Mouse (Mus musculus) liver, embryonic 14.5 days (tissue): ENCODE measurements at regions not wholly inside any gene's neighbourhood (a gene's known extent, or its start where the extent isn't known, plus 50 kb on each side); places are given as distances from the start of the nearest gene placed in this dataset.

Experiments used
- ATAC-seq: fragments of 200-750 bp; cut with Nextera tagmentation; 2 replicates; pipeline ENCODE4 v1.8.0; 2017; ENCODE audit warnings: moderate number of reproducible peaks, mild to moderate bottlenecking, moderate library complexity; ENCODE audit not compliant: insufficient read depth
- DNase-seq, 3 experiments: peaks; one replicate each; pipeline ENCODE4 v3.0.0-alpha.2; 2012 to 2013; ENCODE audit warnings: low read depth in 3 of 3, low spot score in 3 of 3
- H3K27ac ChIP-seq: fragments of 300-500 bp; sonication (generic); 2 replicates; pipeline ENCODE4 v1.5.1; 2014; ENCODE audit warnings: moderate library complexity, mild to moderate bottlenecking, control low read depth, inconsistent platforms
- H3K27me3 ChIP-seq: fragments of 300-500 bp; sonication (generic); 2 replicates; pipeline ENCODE4 v1.6.1; 2014; ENCODE audit warnings: mild to moderate bottlenecking, low read length, moderate library complexity; ENCODE audit not compliant: control insufficient read depth, insufficient read depth
- H3K36me3 ChIP-seq: fragments of 300-500 bp; sonication (generic); replicated peaks from 2 replicates; pipeline ENCODE4 v1.6.1; 2014; ENCODE audit warnings: low read depth; ENCODE audit not compliant: control insufficient read depth, insufficient read depth
- H3K4me1 ChIP-seq, 2 experiments: fragments of 200-500 bp in 1 of 2; fragments of 300-500 bp in 1 of 2; sonication (generic) in 1 of 2; replicated peaks; 2 replicates each; pipeline ENCODE4 v1.6.1; 2012 to 2014; ENCODE audit warnings: antibody characterized with exemption in 1 of 2, inconsistent platforms in 1 of 2, low read length in 1 of 2; ENCODE audit not compliant: control insufficient read depth in 2 of 2, insufficient read depth in 2 of 2
- H3K4me2 ChIP-seq: fragments of 300-500 bp; sonication (generic); 2 replicates; pipeline ENCODE4 v1.6.1; 2014; ENCODE audit warnings: low read depth, mild to moderate bottlenecking, control low read depth, moderate library complexity
- H3K4me3 ChIP-seq, 2 experiments: fragments of 200-500 bp in 1 of 2; fragments of 300-500 bp in 1 of 2; sonication (generic) in 1 of 2; 2 replicates each; pipeline ENCODE4 v1.5.1; 2012 to 2014; ENCODE audit warnings: low read depth in 2 of 2, low read length in 2 of 2, mild to moderate bottlenecking in 2 of 2, control low read depth in 1 of 2, inconsistent platforms in 1 of 2, moderate library complexity in 1 of 2; ENCODE audit not compliant: insufficient read depth in 1 of 2
- H3K9ac ChIP-seq: fragments of 300-500 bp; sonication (generic); replicated peaks from 2 replicates; pipeline ENCODE4 v1.6.1; 2014; ENCODE audit warnings: mild to moderate bottlenecking, control low read depth, moderate library complexity
- H3K9me3 ChIP-seq: fragments of 300-500 bp; sonication (generic); 2 replicates; pipeline ENCODE4 v1.6.1; 2016; ENCODE audit warnings: low read length, mixed read lengths; ENCODE audit not compliant: control insufficient read depth
- CTCF ChIP-seq: IDR thresholded peaks from 2 replicates; pipeline ENCODE4 v1.5.1; 2016; ENCODE audit warnings: antibody characterized with exemption, low read depth, control low read depth
- EP300 ChIP-seq: IDR thresholded peaks from 2 replicates; pipeline ENCODE4 v1.6.1; 2016; ENCODE audit warnings: antibody characterized with exemption, low read depth
- WGBS: fragments of 180-500 bp; shearing (Covaris S2); extraction: QIAGEN DNeasy Blood & Tissue Kit; methylation state at CpG from one replicate; pipeline ENCODE4 v1.1.7; 2014; ENCODE audit not compliant: insufficient replicate concordance; 5-methylcytosine and 5-hydroxymethylcytosine counted together

GRCm38 (mm10) chr11:65469762-65470741 is 200.3 kb upstream of the Myocd start:
- Histone ChIP-seq H3K9ac (no peak overlapping the region), H3K4me3 (no peak overlapping the region), H3K4me1 (no peaks in the 10 kb centered on the region), H3K36me3 (no peaks in the 10 kb centered on the region), H3K27ac (no peak overlapping the region), H3K9me3 (no peaks in the 10 kb centered on the region), H3K27me3 (no peaks in the 10 kb centered on the region), H3K4me2 (no peak overlapping the region)
- 61% methylated on average over 9 of the region's 9 CpGs for WGBS
- no peak for TF ChIP-seq EP300
- TF ChIP-seq CTCF: no peak
- DNase-seq (no peak), ATAC-seq (no peak)

GRCm38 (mm10) chr11:65461044-65461443 is 191.3 kb upstream of the Myocd start:
- 50% methylated on average over 4 of the region's 4 CpGs for WGBS
- no peak for DNase-seq
- no peaks in the 10 kb centered on the region for H3K36me3 ChIP-seq
- ATAC-seq: no peak
- H3K4me3 ChIP-seq: no peak overlapping the region
- no peaks in the 10 kb centered on the region for H3K4me1 ChIP-seq
- no peaks in the 10 kb centered on the region for H3K27me3 ChIP-seq
- no peak for TF ChIP-seq CTCF
- no peak for TF ChIP-seq EP300
- H3K9me3 ChIP-seq: no peaks in the 10 kb centered on the region
- no peak overlapping the region for H3K4me2 ChIP-seq
- H3K9ac ChIP-seq: no peak overlapping the region
- H3K27ac ChIP-seq: no peak overlapping the region

- 48% methylated on average over 3 of the region's 3 CpGs for WGBS
- TF ChIP-seq EP300: no peak
- TF ChIP-seq CTCF: no peak
- Histone ChIP-seq H3K4me3 (no peak overlapping the region), H3K36me3 (no peaks in the 10 kb centered on the region), H3K27ac (no peak overlapping the region), H3K4me2 (no peak overlapping the region), H3K27me3 (no peaks in the 10 kb centered on the region), H3K9ac (no peak overlapping the region), H3K4me1 (no peaks in the 10 kb centered on the region), H3K9me3 (no peaks in the 10 kb centered on the region)
- no peak for DNase-seq
- ATAC-seq: no peak
These were observed 178.6 kb upstream of the Myocd start for GRCm38 (mm10) chr11:65448436-65448835.

- ATAC-seq: no peak
- Histone ChIP-seq H3K4me2 (no peak overlapping the region), H3K36me3 (no peaks in the 10 kb centered on the region), H3K27me3 (no peaks in the 10 kb centered on the region), H3K4me1 (no peaks in the 10 kb centered on the region), H3K9me3 (no peaks in the 10 kb centered on the region), H3K9ac (no peak overlapping the region), H3K27ac (no peak overlapping the region), H3K4me3 (no peak overlapping the region)
- 67% methylated on average over 11 of the region's 11 CpGs for WGBS
- TF ChIP-seq CTCF (no peak), EP300 (no peak)
- no peak for DNase-seq
These were observed 173.8 kb upstream of the Myocd start for GRCm38 (mm10) chr11:65443466-65444024.

- no peak for DNase-seq
- no peaks in the 10 kb centered on the region for H3K36me3 ChIP-seq
- no peak overlapping the region for H3K4me2 ChIP-seq
- no peaks in the 10 kb centered on the region for H3K9me3 ChIP-seq
- H3K9ac ChIP-seq: no peak overlapping the region
- no peaks in the 10 kb centered on the region for H3K4me1 ChIP-seq
- H3K4me3 ChIP-seq: no peak overlapping the region
- TF ChIP-seq CTCF (no peak), EP300 (no peak)
- H3K27me3 ChIP-seq: no peaks in the 10 kb centered on the region
- no peak overlapping the region for H3K27ac ChIP-seq
- WGBS: 68% methylated on average over 4 of the region's 4 CpGs
- no peak for ATAC-seq
These were observed 165.9 kb upstream of the Myocd start for GRCm38 (mm10) chr11:65435699-65436161.
